Mouse (Mus musculus): ENCODE results near the gene Ctnnd2. TPM values are rescaled to one million over a fixed set of nuclear protein-coding genes. Genes with fewer than 3 reads are reported as not detected.

Ctnnd2 gene
- total RNA-seq, 2 experiments from 2014 or later = 220 to 250 TPM

DNA sequence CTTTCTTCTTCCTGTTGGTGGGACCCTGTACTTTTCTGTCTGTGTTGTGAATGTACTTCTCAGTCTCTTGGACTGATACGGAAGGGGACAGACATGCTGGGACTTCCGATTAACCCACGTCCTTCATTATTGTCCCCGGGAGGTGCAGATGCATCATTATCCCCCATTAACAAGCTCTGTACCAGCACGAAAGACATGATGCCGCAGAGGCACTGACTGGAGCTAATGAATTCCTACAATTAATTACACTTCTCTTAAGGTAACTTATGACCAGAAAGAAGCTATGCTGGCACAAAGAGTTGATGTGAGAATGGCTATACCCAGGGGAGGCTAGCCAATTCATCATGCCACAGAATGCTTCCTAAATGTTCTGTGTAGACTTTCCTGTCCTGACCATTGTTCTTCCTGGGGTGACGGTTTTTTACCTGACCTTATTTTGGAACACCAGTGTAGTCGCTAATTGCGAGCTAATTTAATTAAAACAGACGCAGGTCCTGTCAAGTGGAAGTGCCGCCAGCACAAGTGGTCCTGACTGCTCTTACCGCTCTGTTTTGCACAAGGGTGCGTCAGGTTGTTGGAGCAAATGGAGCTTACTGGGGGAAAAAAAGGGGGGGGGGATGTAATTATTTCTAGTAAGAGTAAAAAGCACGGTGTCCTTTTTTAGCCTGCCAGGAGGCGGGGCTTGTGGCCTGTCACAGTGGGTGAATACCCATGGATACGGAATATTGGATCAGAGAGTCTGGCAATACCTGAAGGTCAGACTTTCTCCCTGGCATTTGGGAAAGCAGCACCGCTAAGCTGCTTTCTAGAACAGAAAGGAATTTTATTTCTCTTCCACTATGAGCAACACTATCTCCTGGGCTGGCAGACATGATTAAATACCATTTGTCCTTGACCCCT lies 685.1 kb downstream of the Ctnnd2 start:
- DNase-seq (ENCODE audit: low spot score in 2 of 2) = peak in 1 of 2 experiments; percentile 12

DNA sequence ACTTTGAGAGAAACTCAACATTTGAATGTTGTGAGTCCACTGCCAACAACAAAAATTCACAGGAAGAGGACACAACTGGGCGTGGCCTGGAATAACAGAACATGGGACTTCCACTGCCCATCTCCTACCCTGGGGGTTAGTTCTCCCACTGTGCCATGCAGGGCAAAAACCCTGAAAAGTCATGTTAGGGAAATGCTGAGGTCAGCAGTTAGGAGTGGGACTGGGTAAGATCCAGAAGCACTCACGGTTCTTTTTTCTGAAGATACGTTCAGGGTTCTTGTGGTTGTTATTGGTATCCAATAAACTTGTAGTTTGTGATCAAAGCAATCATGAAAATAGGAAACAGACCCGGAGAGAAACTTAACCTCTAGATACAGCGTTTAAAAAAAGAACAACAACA lies 695.0 kb downstream of the Ctnnd2 start:
- no peak for DNase-seq (ENCODE audit: low spot score in 2 of 2)

GRCm38 (mm10) chr15:30869673-30870512 lies 697.5 kb downstream of the Ctnnd2 start:
- DNase-seq (ENCODE audit: low spot score in 2 of 2) = no peak

DNA sequence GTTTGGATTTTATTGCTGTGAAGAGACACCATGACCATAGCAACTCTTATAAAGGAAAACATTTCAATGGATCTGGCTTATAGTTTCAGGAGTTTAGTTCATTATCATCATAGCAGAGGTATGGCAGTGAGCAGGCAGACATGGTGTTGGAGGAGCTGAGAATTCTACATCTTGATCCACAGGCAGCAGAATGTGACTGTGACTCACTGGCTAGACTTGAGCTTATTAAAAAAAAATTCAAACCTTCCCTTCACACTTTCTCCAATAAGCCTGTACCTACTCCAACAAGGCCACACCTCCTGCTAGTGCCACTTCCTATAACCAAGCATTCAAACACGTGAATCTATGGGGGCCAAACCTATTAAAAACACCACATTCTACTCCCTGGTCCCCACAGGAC lies 703.1 kb downstream of the Ctnnd2 start:
- DNase-seq (ENCODE audit: low spot score in 2 of 2) = no peak

DNA sequence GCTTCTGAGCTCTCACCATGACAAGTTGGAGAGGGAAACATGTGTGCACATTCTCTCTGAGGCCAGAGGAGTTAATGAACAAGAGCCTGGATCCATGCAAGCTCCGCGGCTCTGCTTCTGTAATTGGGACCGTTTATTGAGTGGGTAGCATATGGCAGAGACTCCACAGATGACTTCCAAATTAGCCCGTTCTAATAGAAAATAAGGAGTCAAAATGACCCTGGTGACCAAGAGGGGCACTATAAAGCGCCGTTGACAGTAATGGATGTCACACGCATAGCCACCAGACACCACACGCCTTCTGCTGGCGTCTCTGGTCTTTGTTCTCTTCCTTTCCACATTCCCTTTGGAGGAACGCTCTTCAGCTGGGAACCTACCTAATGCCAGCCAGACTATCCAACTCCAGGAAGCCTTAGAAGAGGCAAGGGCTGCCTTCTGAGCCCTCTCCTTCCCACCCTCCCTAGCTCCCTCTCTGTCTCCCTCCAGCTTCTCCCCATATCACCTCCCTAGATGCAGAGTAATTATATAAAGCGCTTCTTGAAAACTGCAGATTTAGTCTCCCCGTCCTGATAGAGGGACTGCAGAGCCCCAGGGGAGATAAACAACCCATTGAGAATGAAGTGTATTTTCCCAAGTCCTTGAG lies 712.4 kb downstream of the Ctnnd2 start:
- DNase-seq (ENCODE audit: low spot score in 2 of 2) = no peak

- no peak for DNase-seq (ENCODE audit: low spot score in 2 of 2)
These were observed 713.0 kb downstream of the Ctnnd2 start for GRCm38 (mm10) chr15:30885410-30885809.

GRCm38 (mm10) chr15:30887559-30887958 lies 715.2 kb downstream of the Ctnnd2 start:
- DNase-seq (ENCODE audit: low spot score in 2 of 2) = peak; percentile 39 to 73

- DNase-seq (ENCODE audit: low spot score in 2 of 2) = no peak
These were observed 719.6 kb downstream of the Ctnnd2 start for GRCm38 (mm10) chr15:30891986-30892385.

- no peak for DNase-seq (ENCODE audit: low spot score in 2 of 2)
These were observed 722.7 kb downstream of the Ctnnd2 start for GRCm38 (mm10) chr15:30895063-30895462.

GRCm38 (mm10) chr15:30897342-30897741 lies 724.9 kb downstream of the Ctnnd2 start:
- no peak for DNase-seq (ENCODE audit: low spot score in 2 of 2)

DNA sequence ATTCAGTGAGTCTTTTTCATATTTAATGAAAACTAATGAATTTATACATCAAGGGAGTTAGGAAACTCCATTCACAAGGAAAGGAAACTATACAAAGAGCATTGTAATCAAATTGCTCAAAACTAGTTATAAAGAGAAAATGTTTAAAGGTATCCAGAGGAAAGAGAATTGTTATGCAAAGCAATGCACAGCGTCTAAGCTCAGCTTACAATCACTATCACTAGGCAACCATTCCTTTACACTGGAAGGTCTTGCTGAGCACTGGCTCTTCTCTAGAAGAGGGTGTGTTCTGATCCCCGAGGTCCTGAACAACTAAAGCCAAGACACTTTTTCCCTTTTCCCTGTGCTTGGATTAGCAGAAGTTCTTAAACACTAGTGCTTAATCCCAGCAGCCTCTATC lies 735.6 kb downstream of the Ctnnd2 start:
- DNase-seq (ENCODE audit: low spot score in 2 of 2) = no peak

DNA sequence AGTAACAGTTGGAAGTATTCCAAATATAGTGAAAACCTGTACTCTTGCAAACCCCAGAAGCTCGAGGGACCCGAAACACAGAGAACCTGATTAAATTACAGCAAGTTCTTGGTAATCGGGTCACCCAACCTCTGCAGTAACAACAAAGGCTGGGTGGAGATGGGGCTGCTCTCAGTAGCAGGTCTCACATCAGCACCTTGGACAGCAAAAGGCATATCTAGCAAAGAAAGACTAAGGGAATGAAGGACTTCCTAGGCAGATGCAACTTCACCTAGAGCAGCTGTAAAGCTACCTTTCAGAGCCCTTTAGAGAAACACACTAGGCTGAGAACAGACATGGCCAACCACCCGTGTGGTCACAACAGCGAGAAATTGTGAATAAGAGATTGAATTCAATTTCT lies 741.0 kb downstream of the Ctnnd2 start:
- no peak for DNase-seq (ENCODE audit: low spot score in 2 of 2)

DNA sequence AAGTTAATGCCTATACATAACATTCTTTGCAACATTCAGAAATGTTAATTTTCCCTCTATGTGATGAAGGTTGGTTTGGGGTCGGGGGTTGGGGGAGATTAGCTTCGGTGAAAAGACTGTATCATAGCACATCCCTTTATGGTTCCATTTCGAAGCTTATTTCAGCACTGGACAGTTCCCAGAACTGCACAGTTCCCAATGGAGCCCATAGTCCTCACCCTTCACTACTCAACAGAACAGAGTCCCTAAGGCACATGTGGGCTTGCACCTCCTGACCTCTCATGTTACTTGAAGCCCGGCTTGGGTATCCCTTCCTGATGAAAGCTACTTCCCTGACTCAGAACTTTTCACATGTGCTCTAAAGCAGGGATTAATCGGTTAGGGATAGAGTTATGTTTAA lies 753.4 kb downstream of the Ctnnd2 start:
- no peak for DNase-seq (ENCODE audit: low spot score in 2 of 2)

- DNase-seq (ENCODE audit: low spot score in 2 of 2) = peak in 1 of 2 experiments; percentile 25
These were observed 755.2 kb downstream of the Ctnnd2 start for GRCm38 (mm10) chr15:30927632-30928031.

DNA sequence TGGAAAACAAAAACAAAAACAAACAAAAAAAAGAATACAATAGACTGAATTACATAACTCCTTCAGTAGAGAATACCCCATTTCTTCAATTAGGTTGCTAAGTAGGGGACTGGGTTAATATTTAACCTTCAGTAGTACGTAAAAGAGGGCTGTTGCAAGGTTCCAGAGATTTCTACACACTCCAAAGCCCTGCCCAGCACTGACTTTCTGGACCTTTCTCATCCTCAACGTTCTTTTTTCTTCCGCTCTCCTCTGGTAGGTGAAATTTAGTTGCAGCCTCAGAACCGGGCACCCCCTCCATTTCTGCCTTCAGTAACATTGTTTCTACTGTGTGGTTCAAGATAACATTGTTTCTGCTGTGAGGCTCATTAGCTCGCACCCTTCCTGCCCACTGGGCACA lies 759.5 kb downstream of the Ctnnd2 start:
- no peak for DNase-seq (ENCODE audit: low spot score in 2 of 2)

- no peak for DNase-seq (ENCODE audit: low spot score in 2 of 2)
These were observed 773.5 kb downstream of the Ctnnd2 start for GRCm38 (mm10) chr15:30945863-30946262.

DNA sequence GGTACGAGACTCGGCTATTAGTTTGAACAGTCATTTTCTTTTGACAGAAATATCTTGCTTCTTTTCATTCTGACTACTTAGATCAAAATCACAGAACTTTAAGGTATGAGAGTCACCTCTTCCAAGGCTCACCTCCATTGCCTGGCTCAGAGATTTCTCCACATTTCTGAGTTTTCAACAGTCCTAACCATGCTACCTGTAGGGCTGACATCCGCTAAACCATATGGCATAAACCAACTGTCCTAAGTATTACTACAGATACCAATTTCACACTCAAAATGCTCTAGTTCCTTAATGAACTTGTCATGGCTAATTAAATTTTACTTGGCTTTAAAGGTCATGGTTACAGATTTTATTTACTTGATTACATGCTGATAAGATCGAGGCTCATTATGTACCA lies 786.1 kb downstream of the Ctnnd2 start:
- DNase-seq (ENCODE audit: low spot score in 2 of 2) = no peak

- no peak for DNase-seq (ENCODE audit: low spot score in 2 of 2)
These were observed 790.2 kb downstream of the Ctnnd2 start for GRCm38 (mm10) chr15:30962421-30963160.

DNA sequence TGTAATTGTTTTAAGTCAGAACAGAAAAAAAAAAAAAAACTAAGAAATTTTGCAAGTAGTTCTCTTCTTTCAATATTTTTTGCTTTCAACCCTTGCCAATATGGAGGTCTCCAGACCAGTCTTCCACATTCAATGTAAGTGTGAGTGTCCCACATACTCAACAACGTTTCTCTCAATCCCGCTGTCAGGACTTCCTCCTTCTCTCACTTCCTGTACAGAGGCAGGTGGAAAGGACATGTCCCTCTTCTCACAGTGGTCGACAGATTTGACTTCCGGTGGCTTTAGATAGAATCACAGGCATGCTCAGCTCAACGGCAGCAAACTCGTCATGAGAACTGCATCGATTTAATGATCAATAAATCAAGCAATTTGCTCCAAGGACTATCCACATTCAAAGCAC lies 791.7 kb downstream of the Ctnnd2 start:
- no peak for DNase-seq (ENCODE audit: low spot score in 2 of 2)

- DNase-seq (ENCODE audit: low spot score in 2 of 2) = no peak
These were observed 792.7 kb downstream of the Ctnnd2 start for GRCm38 (mm10) chr15:30964865-30965679.
